Mouse (Mus musculus) kidney, embryonic 14.5 days (tissue): Measurements from ENCODE around the gene Arnt2. TPM values are rescaled to one million over a fixed set of nuclear protein-coding genes. Genes with fewer than 3 reads are reported as not detected.

Experiments used
- ATAC-seq: fragments of 200-750 bp; cut with Nextera tagmentation; 2 replicates; pipeline ENCODE4 v1.8.0; 2017; ENCODE audit warnings: moderate number of reproducible peaks, mild to moderate bottlenecking, moderate TSS enrichment, moderate library complexity; ENCODE audit not compliant: low FRiP score, low TSS enrichment
- H3K27ac ChIP-seq: fragments of 300-500 bp; sonication (generic); 2 replicates; pipeline ENCODE4 v1.5.1; 2014; ENCODE audit warnings: low read depth, mild to moderate bottlenecking, low read length, moderate library complexity, mixed read lengths
- H3K27me3 ChIP-seq: fragments of 300-500 bp; sonication (generic); 2 replicates; pipeline ENCODE4 v1.6.1; 2014; ENCODE audit warnings: mild to moderate bottlenecking, low read length; ENCODE audit not compliant: control insufficient read depth, insufficient read depth
- H3K36me3 ChIP-seq: fragments of 300-500 bp; sonication (generic); 2 replicates; pipeline ENCODE4 v1.6.1; 2014; ENCODE audit warnings: low read length, mixed read lengths; ENCODE audit not compliant: control insufficient read depth, insufficient read depth
- H3K4me1 ChIP-seq: fragments of 300-500 bp; sonication (generic); 2 replicates; pipeline ENCODE4 v1.6.1; 2014; ENCODE audit warnings: low read length, mixed read lengths; ENCODE audit not compliant: control insufficient read depth, insufficient read depth
- H3K4me2 ChIP-seq: fragments of 300-500 bp; sonication (generic); replicated peaks from 2 replicates; pipeline ENCODE4 v1.6.1; 2014; ENCODE audit warnings: low read depth, mild to moderate bottlenecking, low read length
- H3K4me3 ChIP-seq: fragments of 300-500 bp; sonication (generic); 2 replicates; pipeline ENCODE4 v1.5.1; 2014; ENCODE audit warnings: mild to moderate bottlenecking, low read length
- H3K9ac ChIP-seq: fragments of 300-500 bp; sonication (generic); 2 replicates; pipeline ENCODE4 v1.6.1; 2014; ENCODE audit warnings: low read depth, mild to moderate bottlenecking, low read length, moderate library complexity
- H3K9me3 ChIP-seq: fragments of 300-500 bp; sonication (generic); 2 replicates; pipeline ENCODE4 v1.6.1; 2016; ENCODE audit warnings: low read length; ENCODE audit not compliant: control insufficient read depth
- WGBS: fragments of 180-500 bp; shearing (Covaris S2); extraction: QIAGEN DNeasy Blood & Tissue Kit; methylation state at CpG from one replicate; pipeline ENCODE4 v1.1.7; 2014; 5-methylcytosine and 5-hydroxymethylcytosine counted together
- polyA plus RNA-seq: library from polyadenylated mRNA; unstranded; fragments of >200 nt; fragmentation: Nextera tagmentation; extraction: Ambion mirVana; gene quantifications from 2 replicates; pipeline ENCODE4 v1.2.1, GENCODE M21; 2014

Gene Arnt2
- polyA plus RNA-seq, 1 experiment from 2014 or later, result 10.5 TPM

DNA sequence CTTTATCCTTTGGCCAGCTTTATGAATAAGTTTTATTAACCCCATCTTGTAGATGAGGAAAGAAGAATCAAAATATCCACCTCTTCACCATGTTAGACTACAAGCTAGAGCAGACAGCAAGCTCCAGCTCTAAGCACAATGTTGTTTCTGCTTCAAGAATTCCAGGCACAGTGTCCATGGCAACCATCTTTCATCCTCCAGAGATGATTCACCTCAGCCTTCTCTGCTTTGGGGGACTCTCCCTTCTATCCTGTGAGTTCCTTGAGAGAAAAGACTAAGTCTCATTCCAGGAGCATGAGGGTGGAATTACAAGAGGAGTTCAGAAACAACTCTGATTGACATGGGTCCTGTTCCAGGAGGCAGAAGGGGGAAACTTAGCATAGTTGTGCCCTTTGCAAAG, 22.2 kb upstream of the Arnt2 start:
- Histone ChIP-seq H3K4me3 (no peak overlapping the region), H3K27ac (no peak overlapping the region), H3K4me1 (no peaks in the 10 kb centered on the region), H3K9me3 (no peaks in the 10 kb centered on the region), H3K4me2 (no peak overlapping the region), H3K36me3 (no peaks in the 10 kb centered on the region), H3K27me3 (no peaks in the 10 kb centered on the region), H3K9ac (no peak overlapping the region)
- no peak for ATAC-seq

DNA sequence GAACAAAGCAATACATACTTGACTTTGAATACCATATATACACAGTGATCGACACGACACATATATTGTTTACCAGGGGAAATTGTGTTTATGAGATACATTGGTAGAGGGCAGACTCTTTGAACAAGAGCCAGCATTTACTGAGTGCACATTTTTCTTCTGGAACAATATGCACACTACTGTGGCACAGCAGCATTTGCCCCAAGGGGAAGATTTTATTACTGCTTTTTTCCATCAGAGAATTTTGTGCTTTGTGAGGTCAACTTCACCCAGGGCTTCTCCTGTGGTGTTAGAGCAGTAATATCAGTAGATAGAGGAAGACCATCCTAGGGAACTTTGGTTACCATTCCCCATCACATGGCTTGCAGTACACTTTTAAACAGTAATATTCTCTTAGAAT, 17.2 kb upstream of the Arnt2 start:
- Histone ChIP-seq H3K4me1 (no peaks in the 10 kb centered on the region), H3K27ac (no peak overlapping the region), H3K4me3 (no peak overlapping the region), H3K36me3 (no peaks in the 10 kb centered on the region), H3K27me3 (no peaks in the 10 kb centered on the region), H3K9ac (no peak overlapping the region), H3K4me2 (no peak overlapping the region), H3K9me3 (no peaks in the 10 kb centered on the region)
- ATAC-seq, result no peak
- WGBS, result 90% methylated on average over 2 of the region's 2 CpGs

DNA sequence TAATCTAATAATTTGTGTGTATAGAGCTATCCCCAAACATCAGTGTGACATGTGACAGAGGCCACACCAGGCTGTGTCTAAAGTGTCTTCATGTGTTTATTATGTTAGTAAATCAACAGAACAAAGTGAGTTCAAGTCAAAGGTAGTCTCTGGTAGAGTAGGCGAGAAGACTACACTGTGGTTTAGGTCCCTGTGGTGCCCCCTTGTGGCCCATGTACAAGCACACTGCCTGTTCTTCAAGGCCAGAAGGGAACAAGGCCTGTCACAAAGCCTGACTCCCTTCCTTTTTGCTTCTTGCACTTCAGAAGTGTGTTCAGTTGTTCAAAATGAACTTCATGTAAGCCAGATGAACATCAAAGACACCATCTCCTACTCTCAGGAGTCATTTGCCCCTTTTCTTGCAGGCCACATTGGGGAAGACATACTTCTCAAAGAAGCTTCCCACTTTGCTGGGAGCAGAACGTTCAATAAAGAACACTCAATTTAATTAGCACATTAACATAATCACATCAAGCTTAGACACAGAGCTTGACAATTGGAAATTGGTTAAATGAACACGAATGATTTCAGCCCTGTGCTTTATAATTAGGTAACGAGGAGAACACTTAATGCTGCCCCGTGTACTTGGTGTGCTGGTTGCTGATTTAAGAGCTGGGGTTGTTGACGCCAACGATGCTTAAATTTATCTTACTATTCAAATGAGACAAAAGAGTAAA, 14.9 kb upstream of the Arnt2 start:
- H3K9me3 ChIP-seq, result no peaks in the 10 kb centered on the region
- no peak overlapping the region for H3K4me2 ChIP-seq
- 76% methylated on average over 7 of the region's 7 CpGs for WGBS
- no peak overlapping the region for H3K27ac ChIP-seq
- H3K4me1 ChIP-seq, result no peaks in the 10 kb centered on the region
- H3K9ac ChIP-seq, result no peak overlapping the region
- H3K4me3 ChIP-seq, result no peak overlapping the region
- ATAC-seq, result no peak; the same call in 1 of the 2 replicates
- H3K27me3 ChIP-seq, result no peaks in the 10 kb centered on the region
- H3K36me3 ChIP-seq, result no peaks in the 10 kb centered on the region

DNA sequence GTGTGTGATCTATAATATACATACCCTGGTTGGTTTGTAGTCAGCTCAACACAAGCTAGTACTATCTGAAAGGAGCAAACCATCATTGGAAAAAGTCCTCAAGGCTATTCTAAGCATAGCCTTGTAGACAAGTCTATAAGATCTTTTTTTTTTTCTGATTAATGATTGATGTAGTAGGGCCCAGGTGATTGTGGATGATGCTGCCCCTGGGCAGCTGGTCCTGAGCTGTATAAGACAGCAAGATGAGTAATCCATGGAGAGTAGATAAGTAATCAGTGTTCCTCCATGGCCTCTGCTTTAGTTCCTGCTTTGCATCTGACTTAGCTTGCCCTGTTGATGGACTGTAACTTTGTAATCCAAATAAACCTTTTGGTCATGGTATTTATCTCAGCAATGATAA, 11.8 kb upstream of the Arnt2 start:
- Histone ChIP-seq H3K27ac (no peak overlapping the region), H3K9ac (no peak overlapping the region), H3K4me2 (no peak overlapping the region), H3K27me3 (no peaks in the 10 kb centered on the region), H3K9me3 (no peaks in the 10 kb centered on the region), H3K4me3 (no peak overlapping the region), H3K4me1 (no peaks in the 10 kb centered on the region), H3K36me3 (no peaks in the 10 kb centered on the region)
- no peak for ATAC-seq

DNA sequence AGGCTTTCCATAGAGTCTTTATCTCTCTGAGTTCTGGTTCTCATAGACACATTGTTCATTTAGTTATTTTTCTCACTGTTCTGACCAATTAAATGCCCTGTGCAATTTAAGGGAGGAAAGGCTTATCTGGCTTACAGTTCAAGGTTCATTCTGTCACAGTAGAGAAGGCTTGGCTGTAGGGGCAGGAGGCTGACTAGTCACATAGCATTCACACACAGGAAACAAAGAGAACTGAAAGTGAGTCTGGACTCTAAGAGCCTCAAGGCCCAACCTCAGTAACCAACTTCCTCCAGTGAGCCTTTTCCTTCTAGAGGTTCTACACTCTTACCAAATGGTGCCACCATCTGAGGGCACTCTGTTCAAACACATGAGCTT, 11.3 kb upstream of the Arnt2 start:
- H3K9me3 ChIP-seq, result no peaks in the 10 kb centered on the region
- H3K4me2 ChIP-seq, result no peak overlapping the region
- ATAC-seq, result no peak
- no peaks in the 10 kb centered on the region for H3K4me1 ChIP-seq
- no peaks in the 10 kb centered on the region for H3K27me3 ChIP-seq
- no peak overlapping the region for H3K4me3 ChIP-seq
- no peak overlapping the region for H3K9ac ChIP-seq
- no peaks in the 10 kb centered on the region for H3K36me3 ChIP-seq
- H3K27ac ChIP-seq, result no peak overlapping the region

DNA sequence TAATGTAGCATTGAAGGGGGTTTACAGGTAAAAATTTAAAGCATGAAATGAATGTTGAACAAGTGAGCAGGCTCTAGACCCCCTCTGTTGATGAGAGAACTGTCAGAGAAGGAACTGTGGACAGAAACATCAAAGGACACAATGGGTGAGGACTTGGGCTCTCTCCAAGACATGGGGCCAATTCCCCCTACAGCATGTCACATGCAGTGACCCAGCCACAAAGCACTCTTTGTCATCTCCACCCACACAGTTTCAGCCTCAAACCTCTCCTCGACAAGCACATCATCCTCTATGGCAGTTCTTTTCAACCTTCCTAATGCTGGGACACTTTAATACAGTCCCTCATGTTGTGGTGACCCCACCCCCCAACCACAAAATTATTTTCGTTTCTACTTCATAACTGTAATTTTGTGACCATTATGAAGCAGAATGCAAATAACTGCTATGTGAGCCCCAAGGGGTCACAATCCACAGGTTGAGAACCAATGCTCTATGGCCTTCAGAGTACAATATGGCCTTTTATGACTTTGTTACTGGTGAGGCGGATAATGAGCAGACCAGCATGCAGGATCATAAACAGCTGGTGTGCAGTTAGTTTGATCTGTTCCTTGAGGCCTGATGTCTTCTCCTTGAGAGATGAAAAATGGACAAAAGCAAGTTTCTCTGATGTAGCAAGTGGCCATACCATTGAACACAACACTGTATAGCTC, 10.8 kb upstream of the Arnt2 start:
- Histone ChIP-seq H3K4me2 (no peak overlapping the region), H3K36me3 (no peaks in the 10 kb centered on the region), H3K27me3 (no peaks in the 10 kb centered on the region), H3K9me3 (no peaks in the 10 kb centered on the region), H3K27ac (no peak overlapping the region), H3K4me3 (no peak overlapping the region), H3K4me1 (no peaks in the 10 kb centered on the region), H3K9ac (no peak overlapping the region)
- no peak for ATAC-seq
- 64% methylated on average over 3 of the region's 3 CpGs for WGBS

DNA sequence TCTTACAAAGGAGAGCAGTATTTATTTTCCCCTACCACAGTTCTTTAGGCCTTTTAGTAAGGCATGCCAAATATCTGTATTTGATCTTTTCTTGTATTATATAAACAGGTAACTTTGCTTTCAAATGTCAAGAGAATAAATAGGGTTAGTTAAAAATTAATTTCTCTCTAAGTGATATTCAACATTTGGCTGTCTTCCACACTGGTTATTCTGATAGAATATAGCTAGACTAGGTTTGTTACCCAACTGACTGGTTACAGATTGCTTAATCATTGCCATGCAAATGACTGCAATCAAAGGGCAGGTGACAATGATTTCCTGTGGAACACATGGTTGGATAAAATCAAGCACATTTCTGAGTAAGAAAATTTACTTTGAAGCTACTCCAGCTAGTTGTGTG, 7.5 kb upstream of the Arnt2 start:
- no peaks in the 10 kb centered on the region for H3K36me3 ChIP-seq
- no peaks in the 10 kb centered on the region for H3K9me3 ChIP-seq
- H3K4me1 ChIP-seq, result no peaks in the 10 kb centered on the region
- no peak overlapping the region for H3K4me2 ChIP-seq
- H3K27me3 ChIP-seq, result no peaks in the 10 kb centered on the region
- no peak overlapping the region for H3K9ac ChIP-seq
- ATAC-seq, result no peak
- H3K4me3 ChIP-seq, result no peak overlapping the region
- no peak overlapping the region for H3K27ac ChIP-seq

DNA sequence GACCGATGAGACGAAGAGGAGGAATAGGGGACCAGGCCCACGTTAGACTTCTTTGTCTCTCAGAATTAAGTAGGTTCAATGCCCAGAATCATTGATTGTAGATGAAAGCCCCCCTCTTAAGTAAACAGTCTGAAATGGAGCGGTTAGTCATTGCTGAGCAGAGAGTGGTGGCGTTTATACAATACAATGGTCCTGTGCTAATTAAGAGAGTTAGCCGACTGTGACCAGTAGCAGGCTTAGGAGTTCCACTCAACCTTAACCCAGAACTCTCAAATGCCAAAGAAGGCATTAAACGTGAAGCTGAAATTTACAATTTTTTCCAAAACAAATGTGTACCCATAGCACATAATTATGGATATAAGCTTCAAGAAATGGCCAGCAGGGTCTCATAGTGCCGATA, 2.6 kb upstream of the Arnt2 start:
- 45% methylated on average over 8 of the region's 8 CpGs for WGBS
- Histone ChIP-seq H3K4me3 (no peak overlapping the region), H3K36me3 (no peaks in the 10 kb centered on the region), H3K27ac (peak overlapping the region; percentile 62; the same call in 1 of the 2 replicates), H3K4me1 (peaks cover 5% of the 10 kb centered on the region; the same call in 1 of the 2 replicates), H3K4me2 (no peak overlapping the region), H3K9ac (no peak overlapping the region), H3K9me3 (no peaks in the 10 kb centered on the region), H3K27me3 (no peaks in the 10 kb centered on the region)
- ATAC-seq, result 0 out of 2 replicates have a peak, but pooled peaks have one; percentile 29

DNA sequence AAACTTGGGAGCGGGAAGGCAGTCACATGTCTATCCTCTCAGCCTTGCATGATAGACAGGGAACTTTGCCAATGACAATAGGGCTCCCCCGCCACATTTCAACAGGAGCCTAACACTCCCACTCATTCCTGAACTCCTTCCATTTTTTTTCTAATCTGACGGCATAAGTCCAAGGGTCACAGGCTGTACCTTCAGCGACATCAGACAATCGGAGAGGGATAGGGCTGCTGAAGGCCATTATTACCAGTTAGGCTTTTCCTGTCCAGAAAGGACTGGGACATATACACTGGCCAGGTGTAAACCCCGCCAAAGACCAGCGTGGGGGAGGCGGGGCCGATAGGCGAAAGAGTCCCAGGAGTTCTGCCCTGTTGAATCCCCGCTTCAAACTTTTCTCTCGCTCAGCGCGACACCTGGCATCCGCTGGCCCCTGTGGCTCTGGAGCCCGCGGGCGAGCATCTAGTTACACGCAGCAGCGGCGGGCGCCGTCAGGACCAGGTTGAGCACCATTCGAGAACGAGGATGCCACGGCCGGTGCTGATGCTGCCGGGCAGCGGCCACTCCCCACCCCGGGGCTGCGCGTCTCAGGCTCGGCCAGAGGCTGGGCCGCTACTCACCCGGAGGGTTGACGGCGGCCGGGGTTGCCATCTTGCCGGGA, 608 bp downstream of the Arnt2 start:
- WGBS, result 1% methylated on average over 39 of the region's 39 CpGs
- ATAC-seq, result peak; percentile 80
- peak overlapping the region; percentile 84 for H3K9ac ChIP-seq
- H3K4me3 ChIP-seq, result peak overlapping the region; percentile 51
- H3K9me3 ChIP-seq, result no peaks in the 10 kb centered on the region
- peaks cover 5% of the 10 kb centered on the region; the same call in 1 of the 2 replicates for H3K4me1 ChIP-seq
- no peaks in the 10 kb centered on the region for H3K36me3 ChIP-seq
- H3K27ac ChIP-seq, result peak overlapping the region; percentile 49
- peak overlapping the region; percentile 58 for H3K4me2 ChIP-seq
- no peaks in the 10 kb centered on the region for H3K27me3 ChIP-seq
